Mouse (Mus musculus) C2C12 (cell line): ENCODE data around the gene Map3k4.

Experiments used
- CEBPB ChIP-seq: IDR thresholded peaks from one replicate; pipeline ENCODE4 v1.6.1; 2011; ENCODE audit warnings: low read depth, mild to moderate bottlenecking, control low read depth, moderate library complexity
- CTCF ChIP-seq: IDR thresholded peaks from one replicate; pipeline ENCODE4 v1.5.1; 2011; ENCODE audit not compliant: control insufficient read depth, insufficient read depth, insufficient read length
- MAX ChIP-seq: IDR thresholded peaks from one replicate; pipeline ENCODE4 v1.6.1; 2011; ENCODE audit warnings: mild to moderate bottlenecking, control low read depth
- MYOG ChIP-seq: IDR thresholded peaks from one replicate; pipeline ENCODE4 v1.6.1; 2011; ENCODE audit not compliant: control insufficient read depth, insufficient read length; ENCODE audit errors: extremely low read depth
- USF1 ChIP-seq: IDR thresholded peaks from one replicate; pipeline ENCODE4 v1.6.1; 2011; ENCODE audit warnings: low read depth, mild to moderate bottlenecking, control low read depth, moderate library complexity

- TF ChIP-seq CTCF: no peak
- TF ChIP-seq MAX: no peak
- TF ChIP-seq CEBPB: no peak
- no peak for TF ChIP-seq MYOG
- TF ChIP-seq USF1: no peak
These were observed 16.5 kb upstream of the Map3k4 start for GRCm38 (mm10) chr17:12335115-12335514.
